In genomic region chr1:143192167-143192793, GRCm38 (mm10) we compare ENCODE assay signal across 19 mouse cellular contexts.
A peak's percentile ranks its signal among the peaks of the same experiment; 100 is the strongest.
DNase-seq lines count a peak whose midpoint lies in the region; ATAC-seq lines count a peak whose summit lies in the region.
"Had no signal": no experiment of that assay in that cellular context is flagged by ENCODE, and none has a peak within 500 bp of the region (broad histone marks: within the 10 kb centered on the region; RNA-seq: fewer than 3 reads in every experiment).

No protein-coding gene starts in this region.

- peak; percentile 61 for ATAC-seq in CD4-positive, CD25-positive, alpha-beta regulatory T cell, adult 4 months
- ATAC-seq in hematopoietic stem cell, adult 5-6 weeks (replicated peaks in 1 of 2; ENCODE audit: insufficient read depth in 1 of 2, low FRiP score in 2 of 2, low TSS enrichment in 1 of 2, low read depth in 1 of 2, poor library complexity in 2 of 2, severe bottlenecking in 2 of 2): peak; percentile 58 to 81; a peak in 3 of 4 replicates
- ATAC-seq: activated CD4-positive, CD25-positive, alpha-beta regulatory T cell, adult 4 months; forebrain, embryonic 13.5 days; forebrain, embryonic 15.5 days; forebrain, postnatal 0 days; Patski had no signal

- DNase-seq in A20 (ENCODE audit: low read depth, low spot score): peak; percentile 77
- no peak for DNase-seq in spleen, postnatal 10 days (ENCODE audit: low spot score in 2 of 2)
- DNase-seq in kidney, postnatal 36 days: no peak
- DNase-seq: adrenal gland, adult 8-10 months; adrenal gland, postnatal 14 days; adrenal gland, postnatal 36 days; B cell, adult 2 months; cerebellum, adult 11-12 months; cerebellum, adult 2 months; cerebellum, adult 9-10 months; cerebellum, postnatal 10 days; cerebellum, postnatal 25 days; forebrain, postnatal 0 days had no signal
